Mouse (Mus musculus): Measurements from ENCODE around the gene Fam184b. TPM values are rescaled to one million over a fixed set of nuclear protein-coding genes. Genes with fewer than 3 reads are reported as not detected.

Fam184b gene
- total RNA-seq, 2 experiments from 2014 or later, result 0.51 to 1.2 TPM

DNA sequence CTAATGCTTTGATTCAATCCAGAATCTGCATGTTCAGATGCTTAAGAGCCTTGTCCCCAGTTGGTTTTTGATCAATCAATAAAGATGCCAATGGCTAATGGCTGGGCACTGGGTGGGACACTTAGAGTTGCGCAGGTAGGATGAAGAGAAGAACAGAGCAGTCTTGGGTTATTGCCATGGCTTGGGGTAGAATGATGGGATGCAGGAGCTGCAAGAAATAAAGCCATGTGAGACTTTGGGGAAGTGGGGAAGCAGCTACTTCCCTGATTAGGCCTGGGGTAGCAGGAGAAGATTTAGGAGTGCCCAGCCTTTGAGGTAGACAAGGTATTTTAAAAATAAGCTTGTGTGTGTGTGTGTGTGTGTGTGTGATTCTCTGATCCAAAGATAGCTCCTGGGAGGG, 159.3 kb downstream of the Fam184b start:
- intact Hi-C loops (cut with DNase I; ENCODE audit: low total_unique reads), result no loop called here
- no peak for DNase-seq

Other genes with a start within 250 kb of the Fam184b start
- 100 to 1,000 TPM; 101 to 112 TPM for gene Qdpr, start 189.4 kb downstream of the Fam184b start, total RNA-seq (2021)
- not detected for gene Clrn2, start 185.9 kb downstream of the Fam184b start, total RNA-seq (2021)
- 10 to 100 TPM; 72.6 to 76.4 TPM for gene Lap3, start 146.2 kb downstream of the Fam184b start, total RNA-seq (2021)
- gene Med28, start 119.4 kb downstream of the Fam184b start, total RNA-seq (2021), result 10 to 100 TPM; 38.4 to 42.2 TPM
- 1 to 10 TPM; 1.7 to 1.8 TPM for gene Ncapg, start 30.3 kb upstream of the Fam184b start, total RNA-seq (2021)
- 10 to 100 TPM in 1 of 2 experiments, 1 to 10 TPM in 1; 8.1 to 10.3 TPM for gene Lcorl, start 218.0 kb upstream of the Fam184b start, total RNA-seq (2021)

Data from gastrocnemius, postnatal 14 days (tissue).